Mouse (Mus musculus): ENCODE data around the gene Slco4c1. TPM values are rescaled to one million over a fixed set of nuclear protein-coding genes. Genes with fewer than 3 reads are reported as not detected.

Slco4c1 gene
- polyA plus RNA-seq, 1 experiment = 8.7 TPM

- TF ChIP-seq POLR2A (IDR thresholded peaks at IDR 0.05; ENCODE audit: borderline replicate concordance, extremely low read depth, low read depth, low read length) (no peak), CTCF (IDR thresholded peaks at IDR 0.05; ENCODE audit: insufficient read depth, low read length) (no peak)
- DNase-seq = no peak
- no peak overlapping the region for H3K4me3 ChIP-seq (replicated peaks; ENCODE audit: extremely low read depth, low read depth, low read length)
- H3K4me1 ChIP-seq (ENCODE audit: control insufficient read depth, insufficient read depth, low read length) = no peaks in the 10 kb centered on the region; the same call in none of the 2 replicates
- 68% methylated on average over 2 of the region's 2 CpGs for WGBS
These were observed 7.9 kb downstream of the Slco4c1 start for GRCm38 (mm10) chr1:96864120-96864519.

GRCm38 (mm10) chr1:96859995-96860684 is 11.8 kb downstream of the Slco4c1 start:
- H3K4me3 ChIP-seq (replicated peaks; ENCODE audit: extremely low read depth, low read depth, low read length) = no peak overlapping the region
- 68% methylated on average over 7 of the region's 7 CpGs for WGBS
- H3K4me1 ChIP-seq (ENCODE audit: control insufficient read depth, insufficient read depth, low read length) = no peaks in the 10 kb centered on the region; the same call in 1 of the 2 replicates
- DNase-seq = no peak
- TF ChIP-seq POLR2A (IDR thresholded peaks at IDR 0.05; ENCODE audit: borderline replicate concordance, extremely low read depth, low read depth, low read length) (no peak), CTCF (IDR thresholded peaks at IDR 0.05; ENCODE audit: insufficient read depth, low read length) (no peak)

- DNase-seq = no peak
- H3K4me3 ChIP-seq (replicated peaks; ENCODE audit: extremely low read depth, low read depth, low read length) = no peak overlapping the region
- 70% methylated on average over 4 of the region's 4 CpGs for WGBS
- H3K4me1 ChIP-seq (ENCODE audit: control insufficient read depth, insufficient read depth, low read length) = no peaks in the 10 kb centered on the region
- TF ChIP-seq POLR2A (IDR thresholded peaks at IDR 0.05; ENCODE audit: borderline replicate concordance, extremely low read depth, low read depth, low read length) (no peak), CTCF (IDR thresholded peaks at IDR 0.05; ENCODE audit: insufficient read depth, low read length) (no peak)
These were observed 18.4 kb downstream of the Slco4c1 start for GRCm38 (mm10) chr1:96853541-96853940.

- WGBS = 43% methylated on average over 4 of the region's 4 CpGs
- DNase-seq = no peak
- no peaks in the 10 kb centered on the region for H3K4me1 ChIP-seq (ENCODE audit: control insufficient read depth, insufficient read depth, low read length)
- H3K4me3 ChIP-seq (replicated peaks; ENCODE audit: extremely low read depth, low read depth, low read length) = no peak overlapping the region
- TF ChIP-seq CTCF (IDR thresholded peaks at IDR 0.05; ENCODE audit: insufficient read depth, low read length) (no peak), POLR2A (IDR thresholded peaks at IDR 0.05; ENCODE audit: borderline replicate concordance, extremely low read depth, low read depth, low read length) (no peak)
These were observed 22.9 kb downstream of the Slco4c1 start for GRCm38 (mm10) chr1:96849101-96849500.

GRCm38 (mm10) chr1:96848606-96849005 is 23.4 kb downstream of the Slco4c1 start:
- WGBS = 46% methylated on average over 2 of the region's 2 CpGs
- DNase-seq = no peak
- Histone ChIP-seq H3K4me1 (ENCODE audit: control insufficient read depth, insufficient read depth, low read length) (no peaks in the 10 kb centered on the region), H3K4me3 (replicated peaks; ENCODE audit: extremely low read depth, low read depth, low read length) (no peak overlapping the region)
- TF ChIP-seq POLR2A (IDR thresholded peaks at IDR 0.05; ENCODE audit: borderline replicate concordance, extremely low read depth, low read depth, low read length) (no peak), CTCF (IDR thresholded peaks at IDR 0.05; ENCODE audit: insufficient read depth, low read length) (no peak)

- no peak for TF ChIP-seq CTCF (IDR thresholded peaks at IDR 0.05; ENCODE audit: insufficient read depth, low read length)
- no peak for TF ChIP-seq POLR2A (IDR thresholded peaks at IDR 0.05; ENCODE audit: borderline replicate concordance, extremely low read depth, low read depth, low read length)
- no peak for DNase-seq
These were observed 25.2 kb downstream of the Slco4c1 start for GRCm38 (mm10) chr1:96846727-96847126.

GRCm38 (mm10) chr1:96805287-96805727 is 66.7 kb downstream of the Slco4c1 start:
- no peak overlapping the region for H3K4me3 ChIP-seq (replicated peaks; ENCODE audit: extremely low read depth, low read depth, low read length)
- DNase-seq = peak; percentile 49
- TF ChIP-seq POLR2A (IDR thresholded peaks at IDR 0.05; ENCODE audit: borderline replicate concordance, extremely low read depth, low read depth, low read length) (no peak), CTCF (IDR thresholded peaks at IDR 0.05; ENCODE audit: insufficient read depth, low read length) (no peak)
- 47% methylated on average over 2 of the region's 2 CpGs for WGBS
- no peaks in the 10 kb centered on the region for H3K4me1 ChIP-seq (ENCODE audit: control insufficient read depth, insufficient read depth, low read length)

More at GRCm38 (mm10) chr1:96846727-96847126, 25.2 kb downstream of the Slco4c1 start:
- no peak overlapping the region for H3K4me3 ChIP-seq (replicated peaks; ENCODE audit: extremely low read depth, low read depth, low read length)
- no peaks in the 10 kb centered on the region for H3K4me1 ChIP-seq (ENCODE audit: control insufficient read depth, insufficient read depth, low read length)
- WGBS = 2% methylated on average over 3 of the region's 3 CpGs

GRCm38 (mm10) chr1:96801595-96801994 is 70.4 kb downstream of the Slco4c1 start:
- H3K4me3 ChIP-seq (replicated peaks; ENCODE audit: extremely low read depth, low read depth, low read length) = no peak overlapping the region
- TF ChIP-seq POLR2A (IDR thresholded peaks at IDR 0.05; ENCODE audit: borderline replicate concordance, extremely low read depth, low read depth, low read length) = no peak
- peak; percentile 7; the same call in 1 of the 2 replicates for TF ChIP-seq CTCF (IDR thresholded peaks at IDR 0.05; ENCODE audit: insufficient read depth, low read length)
- no peak for DNase-seq
- no peaks in the 10 kb centered on the region for H3K4me1 ChIP-seq (ENCODE audit: control insufficient read depth, insufficient read depth, low read length)

GRCm38 (mm10) chr1:96794690-96795089 is 77.3 kb downstream of the Slco4c1 start:
- no peak for DNase-seq
- H3K4me1 ChIP-seq (ENCODE audit: control insufficient read depth, insufficient read depth, low read length) = no peaks in the 10 kb centered on the region
- 89% methylated on average over 4 of the region's 4 CpGs for WGBS
- no peak overlapping the region for H3K4me3 ChIP-seq (replicated peaks; ENCODE audit: extremely low read depth, low read depth, low read length)
- no peak for TF ChIP-seq CTCF (IDR thresholded peaks at IDR 0.05; ENCODE audit: insufficient read depth, low read length)
- no peak for TF ChIP-seq POLR2A (IDR thresholded peaks at IDR 0.05; ENCODE audit: borderline replicate concordance, extremely low read depth, low read depth, low read length)

- TF ChIP-seq POLR2A (IDR thresholded peaks at IDR 0.05; ENCODE audit: borderline replicate concordance, extremely low read depth, low read depth, low read length) (no peak), CTCF (IDR thresholded peaks at IDR 0.05; ENCODE audit: insufficient read depth, low read length) (no peak)
- WGBS = 80% methylated on average over 5 of the region's 5 CpGs
- H3K4me1 ChIP-seq (ENCODE audit: control insufficient read depth, insufficient read depth, low read length) = no peaks in the 10 kb centered on the region
- H3K4me3 ChIP-seq (replicated peaks; ENCODE audit: extremely low read depth, low read depth, low read length) = no peak overlapping the region
- DNase-seq = no peak
These were observed 77.7 kb downstream of the Slco4c1 start for GRCm38 (mm10) chr1:96794290-96794689.
